In the genomic region with DNA sequence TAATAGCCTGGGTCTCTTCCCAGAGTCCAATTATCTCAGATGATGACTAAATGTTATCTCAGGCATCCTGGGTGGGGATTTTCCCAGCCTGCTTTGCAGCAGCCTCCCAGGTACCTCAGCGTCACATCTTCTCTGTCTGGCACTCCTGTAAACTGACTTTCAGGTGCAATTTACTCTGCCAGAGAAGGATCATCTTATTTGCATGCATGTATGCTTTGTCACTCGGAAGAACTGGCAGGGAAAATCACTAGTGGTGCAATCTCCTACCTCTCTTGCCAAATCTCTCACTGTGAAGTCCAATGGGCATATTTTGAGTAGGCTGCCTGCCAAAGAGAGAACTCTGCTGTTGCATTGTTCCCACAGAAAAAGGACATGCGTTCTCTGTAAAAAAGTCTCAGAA, we compare ENCODE assay signal across 11 mouse cellular contexts.
DNase-seq lines count a peak whose midpoint lies in the region; ATAC-seq and TF ChIP-seq lines count a peak whose summit lies in the region.
"Had no signal": no experiment of that assay in that cellular context is flagged by ENCODE, and none has a peak within 500 bp of the region (broad histone marks: within the 10 kb centered on the region; RNA-seq: fewer than 3 reads in every experiment).

No protein-coding gene starts in this region.

- H3K27ac ChIP-seq in kidney, adult 2 months (ENCODE audit: insufficient read depth, low read depth, low read length), result no peak overlapping the region
- H3K27ac ChIP-seq: liver, embryonic 15.5 days had no signal

- intact Hi-C loops in left cerebral cortex, postnatal 4 days (cut with DNase I), result no loop called here

- no peak overlapping the region for H3K4me3 ChIP-seq in kidney, adult 2 months (ENCODE audit: insufficient read depth, low read depth, low read length)
- H3K4me3 ChIP-seq: liver, embryonic 15.5 days had no signal

- no peak for TF ChIP-seq POLR2A in kidney, adult 2 months (IDR thresholded peaks at IDR 0.05; ENCODE audit: low read depth, low read length)

- H3K4me1 ChIP-seq in kidney, adult 2 months (ENCODE audit: control insufficient read depth, insufficient read depth, low read length), result no peaks in the 10 kb centered on the region
- H3K4me1 ChIP-seq: liver, embryonic 15.5 days had no signal

- peak; percentile 5 for DNase-seq in kidney, adult 2 months
- DNase-seq in kidney, adult 8-10 months, result no peak
- DNase-seq in cerebellum, adult 11 months, result peak; percentile 29
- peak; percentile 56 for DNase-seq in layer of hippocampus, adult 11-12 months (ENCODE audit: low spot score)
- DNase-seq in left cerebral cortex, postnatal 4 days, result peak; percentile 21
- no peak for DNase-seq in embryo, embryonic 9.5 days (ENCODE audit: extremely low spot score)
- DNase-seq in gastrocnemius, postnatal 4 days (ENCODE audit: low spot score in 2 of 2), result no peak
- DNase-seq: gastrocnemius, postnatal 36 days; kidney, postnatal 4 days had no signal

- TF ChIP-seq CTCF in kidney, adult 2 months (conservative IDR thresholded peaks at IDR 0.05; ENCODE audit: insufficient read depth, insufficient read length, low read depth, low read length), result no peak

- 69% methylated on average over 3 of the region's 3 CpGs for WGBS in kidney, adult 2 months

- no peak for ATAC-seq in activated CD4-positive, CD25-positive, alpha-beta regulatory T cell, adult 4 months

- H3K36me3 ChIP-seq in kidney, adult 2 months (ENCODE audit: control insufficient read depth, insufficient read depth, low read length), result no peaks in the 10 kb centered on the region
- H3K36me3 ChIP-seq: liver, embryonic 15.5 days had no signal

- H3K27me3 ChIP-seq in kidney, adult 2 months (replicated peaks; ENCODE audit: control insufficient read depth, insufficient read depth, low read length), result no peaks in the 10 kb centered on the region
- H3K27me3 ChIP-seq: liver, embryonic 15.5 days had no signal

Comparison
In these comparisons a context has a peak if more than half of its experiments do, and no peak if none do; other contexts are left out.
1. DNase-seq: peak in kidney, adult 2 months (single experiment), cerebellum, adult 11 months (single experiment), layer of hippocampus, adult 11-12 months (single experiment) and left cerebral cortex, postnatal 4 days (single experiment); none in kidney, adult 8-10 months (0 of 2), embryo, embryonic 9.5 days (single experiment) and gastrocnemius, postnatal 4 days (0 of 2).